Mouse (Mus musculus) brain, embryonic 18.5 days (tissue): ENCODE results near the gene Pitpnc1.

ENCODE experiments used
- DNase-seq: peaks from one replicate; pipeline ENCODE4 v3.0.0-alpha.2; 2012; ENCODE audit warnings: low read depth, low spot score

The Pitpnc1 gene

GRCm38 (mm10) chr11:107373154-107373553, 97.3 kb downstream of the Pitpnc1 start:
- no peak for DNase-seq

- no peak for DNase-seq
Measured at GRCm38 (mm10) chr11:107372688-107373087, 97.8 kb downstream of the Pitpnc1 start.

GRCm38 (mm10) chr11:107370476-107370875, 100.0 kb downstream of the Pitpnc1 start:
- DNase-seq: no peak

GRCm38 (mm10) chr11:107369661-107370060, 100.8 kb downstream of the Pitpnc1 start:
- no peak for DNase-seq

GRCm38 (mm10) chr11:107365938-107366712, 104.4 kb downstream of the Pitpnc1 start:
- no peak for DNase-seq

- DNase-seq: no peak
Measured at GRCm38 (mm10) chr11:107358695-107359094, 111.8 kb downstream of the Pitpnc1 start.

GRCm38 (mm10) chr11:107356224-107356623, 114.3 kb downstream of the Pitpnc1 start:
- no peak for DNase-seq

GRCm38 (mm10) chr11:107355526-107355925, 115.0 kb downstream of the Pitpnc1 start:
- no peak for DNase-seq

- DNase-seq: no peak
Measured at GRCm38 (mm10) chr11:107354499-107355143, 115.9 kb downstream of the Pitpnc1 start.

- DNase-seq: no peak
Measured at GRCm38 (mm10) chr11:107352596-107352995, 117.9 kb downstream of the Pitpnc1 start.

GRCm38 (mm10) chr11:107349756-107350155, 120.7 kb downstream of the Pitpnc1 start:
- DNase-seq: no peak

- no peak for DNase-seq
Measured at GRCm38 (mm10) chr11:107343031-107343430, 127.5 kb downstream of the Pitpnc1 start.

- no peak for DNase-seq
Measured at GRCm38 (mm10) chr11:107342432-107342831, 128.1 kb downstream of the Pitpnc1 start.

GRCm38 (mm10) chr11:107341293-107341692, 129.2 kb downstream of the Pitpnc1 start:
- DNase-seq: no peak

- DNase-seq: no peak
Measured at GRCm38 (mm10) chr11:107340793-107341192, 129.7 kb downstream of the Pitpnc1 start.

- DNase-seq: no peak
Measured at GRCm38 (mm10) chr11:107339224-107339805, 131.2 kb downstream of the Pitpnc1 start.

GRCm38 (mm10) chr11:107337391-107338148, 132.9 kb downstream of the Pitpnc1 start:
- DNase-seq: no peak

- no peak for DNase-seq
Measured at GRCm38 (mm10) chr11:107335756-107336155, 134.7 kb downstream of the Pitpnc1 start.

- no peak for DNase-seq
Measured at GRCm38 (mm10) chr11:107334849-107335484, 135.5 kb downstream of the Pitpnc1 start.

GRCm38 (mm10) chr11:107332905-107333304, 137.6 kb downstream of the Pitpnc1 start:
- DNase-seq: no peak

- no peak for DNase-seq
Measured at GRCm38 (mm10) chr11:107332332-107332731, 138.2 kb downstream of the Pitpnc1 start.
